Mouse (Mus musculus) CD4-positive, CD25-positive, alpha-beta regulatory T cell, adult 4 months (primary cell): ENCODE measurements around the gene Fdx1l. TPM values are rescaled to one million over a fixed set of nuclear protein-coding genes. Genes with fewer than 3 reads are reported as not detected.

Experiments
- ATAC-seq: one replicate; pipeline ENCODE4 v1.8.0; 2017
- polyA plus RNA-seq, 2 experiments: library from polyadenylated mRNA; unstranded; fragments of 100-300 nt; shearing (Covaris generic); gene quantifications; one replicate each; pipeline ENCODE4 v1.2.1; 2017

Gene Fdx1l
- polyA plus RNA-seq, 2 experiments from 2014 or later: 13.9 to 16.5 TPM

DNA sequence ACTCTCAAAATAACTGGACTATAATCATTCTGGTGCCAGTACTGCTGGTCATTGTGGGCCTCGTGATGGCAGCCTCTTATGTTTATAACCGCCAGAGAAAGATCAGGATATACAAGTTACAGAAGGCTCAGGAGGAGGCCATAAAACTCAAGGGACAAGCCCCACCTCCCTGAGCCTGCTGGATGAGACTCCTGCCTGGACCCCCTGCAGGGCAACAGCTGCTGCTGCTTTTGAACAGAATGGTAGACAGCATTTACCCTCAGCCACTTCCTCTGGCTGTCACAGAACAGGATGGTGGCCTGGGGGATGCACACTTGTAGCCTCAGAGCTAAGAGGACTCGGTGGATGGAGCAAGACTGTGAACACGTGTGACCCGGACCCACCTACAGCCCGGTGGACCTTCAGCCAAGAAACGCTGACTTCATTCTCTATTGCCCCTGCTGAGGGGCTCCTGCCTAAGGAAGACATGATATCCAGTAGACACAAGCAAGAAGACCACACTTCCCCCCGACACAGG, 45.6 kb downstream of the Fdx1l start:
- ATAC-seq: no peak

DNA sequence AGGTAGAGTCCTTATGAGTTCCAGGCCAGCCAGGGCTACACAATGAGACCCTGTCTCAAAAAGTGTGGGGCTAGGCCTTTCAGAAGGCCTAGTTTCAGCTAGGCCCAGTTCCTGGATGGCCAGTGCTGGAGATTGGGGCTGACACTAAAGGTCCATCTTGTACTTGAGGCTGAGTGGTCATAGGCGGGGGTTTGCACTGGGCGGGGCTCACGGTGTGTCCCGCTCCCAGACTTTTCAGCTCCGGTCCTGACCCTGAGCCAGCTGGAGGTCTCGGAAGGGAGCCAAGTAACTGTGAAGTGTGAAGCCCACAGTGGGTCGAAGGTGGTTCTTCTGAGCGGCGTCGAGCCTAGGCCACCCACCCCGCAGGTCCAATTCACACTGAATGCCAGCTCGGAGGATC, 46.6 kb downstream of the Fdx1l start:
- no peak for ATAC-seq

DNA sequence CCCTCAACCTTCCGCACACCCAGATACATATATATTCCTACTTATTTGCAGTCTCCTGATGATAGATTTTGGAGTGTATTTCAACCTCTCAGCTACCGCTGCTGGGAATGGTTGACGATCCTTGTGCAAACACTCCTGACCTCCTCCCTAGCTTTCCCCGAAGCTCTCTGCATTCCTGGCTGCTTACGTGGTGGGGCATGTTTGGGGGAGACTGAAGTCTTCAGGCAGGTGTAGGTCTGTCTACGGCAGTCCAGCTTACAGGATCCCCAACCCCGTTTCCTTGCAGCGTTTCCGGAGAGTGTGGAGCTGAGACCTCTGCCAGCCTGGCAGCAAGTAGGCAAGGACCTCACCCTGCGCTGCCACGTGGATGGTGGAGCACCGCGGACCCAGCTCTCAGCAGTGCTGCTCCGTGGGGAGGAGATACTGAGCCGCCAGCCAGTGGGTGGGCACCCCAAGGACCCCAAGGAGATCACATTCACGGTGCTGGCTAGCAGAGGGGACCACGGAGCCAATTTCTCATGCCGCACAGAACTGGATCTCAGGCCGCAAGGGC, 48.1 kb downstream of the Fdx1l start:
- ATAC-seq: no peak

DNA sequence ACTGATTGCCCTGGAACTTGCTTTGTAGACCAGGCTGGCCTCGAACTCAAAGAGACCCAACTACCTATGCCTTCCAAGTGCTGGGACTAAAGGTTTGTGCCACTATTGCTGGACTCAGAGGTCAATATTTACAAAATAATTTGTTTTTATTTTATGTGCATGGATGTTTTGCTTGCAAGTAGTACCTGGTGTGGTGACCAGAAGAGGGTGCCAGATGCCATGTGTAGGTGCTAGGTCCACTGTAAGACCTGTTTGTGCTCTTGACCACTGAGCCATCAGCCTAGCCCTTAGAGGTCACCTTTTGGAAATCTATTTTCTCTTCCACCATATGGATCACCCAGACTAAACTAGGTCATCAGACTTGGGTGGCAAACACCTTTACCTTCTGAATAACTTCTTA, 50.7 kb downstream of the Fdx1l start:
- ATAC-seq: no peak

DNA sequence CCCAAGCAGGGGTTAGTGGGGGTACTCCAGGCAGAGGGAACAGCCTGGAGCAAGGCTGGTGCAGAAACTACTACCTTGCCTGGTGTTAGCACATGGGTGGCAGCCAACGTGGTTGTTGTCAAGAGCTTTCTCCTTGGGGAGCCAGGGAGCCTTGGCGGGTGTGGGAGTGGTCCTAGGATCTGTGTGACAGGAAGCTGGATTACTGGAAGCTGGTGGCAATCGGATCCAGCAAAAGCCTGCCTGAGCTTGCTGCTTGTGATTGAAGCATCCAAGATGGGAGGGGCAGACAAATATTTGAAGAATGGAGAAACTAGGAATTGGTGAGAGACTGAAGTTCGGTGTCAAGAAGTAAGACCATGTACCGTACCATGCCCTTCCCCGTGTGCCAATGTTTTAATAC, 51.1 kb downstream of the Fdx1l start:
- no peak for ATAC-seq

DNA sequence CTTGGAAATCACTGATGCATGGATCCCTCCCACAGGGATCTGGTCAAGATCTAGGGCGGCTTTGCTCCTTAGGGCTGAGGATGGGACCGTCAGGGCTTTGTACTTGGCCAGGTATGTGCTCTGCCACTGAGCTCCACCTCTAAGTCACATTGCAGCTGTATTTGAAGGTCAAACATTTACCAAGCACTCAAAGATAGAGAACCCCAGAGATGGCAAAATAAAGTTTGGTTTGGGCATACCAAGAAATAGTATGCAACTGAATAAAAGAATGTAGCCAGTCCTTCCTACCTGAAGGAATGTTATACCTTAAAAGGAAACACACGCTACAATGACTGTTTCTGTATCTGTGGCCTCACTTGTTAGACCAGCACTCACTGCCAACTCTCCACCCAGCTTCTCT, 52.1 kb downstream of the Fdx1l start:
- no peak for ATAC-seq

DNA sequence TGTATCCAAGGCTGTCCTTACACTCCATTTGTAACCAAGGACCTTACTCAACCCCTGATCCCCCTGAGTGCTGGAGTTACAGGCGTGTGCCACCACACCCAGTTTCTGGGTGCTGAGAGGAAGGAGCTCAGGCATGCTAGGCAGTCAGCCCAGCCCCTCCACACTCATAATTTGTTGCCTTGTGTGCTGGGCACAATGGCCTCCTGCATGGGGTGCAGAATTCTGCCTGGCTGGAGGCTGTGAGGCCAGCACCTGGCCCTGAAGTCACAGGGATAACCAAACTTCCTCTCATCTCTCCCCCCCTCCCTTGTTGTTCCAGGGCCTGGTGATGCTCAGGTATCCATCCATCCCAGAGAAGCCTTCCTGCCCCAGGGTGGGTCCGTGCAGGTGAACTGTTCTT, 54.8 kb downstream of the Fdx1l start:
- no peak for ATAC-seq

Other genes starting within 250 kb of the Fdx1l start
- gene A230050P20Rik, start 205.0 kb downstream of the Fdx1l start, polyA plus RNA-seq: 10 to 100 TPM; 13.8 to 24.3 TPM
- gene Angptl6, start 193.9 kb downstream of the Fdx1l start, polyA plus RNA-seq: 1 to 10 TPM in 1 of 2 experiments, under 1 TPM in 1; 0.43 to 1.1 TPM
- 10 to 100 TPM; 24.1 to 36.4 TPM for gene Ppan, start 185.4 kb downstream of the Fdx1l start, polyA plus RNA-seq
- 100 to 1,000 TPM; 200 to 213 TPM for gene Eif3g, start 175.0 kb downstream of the Fdx1l start, polyA plus RNA-seq
- 10 to 100 TPM; 43.0 to 75.2 TPM for gene Dnmt1, start 113.7 kb downstream of the Fdx1l start, polyA plus RNA-seq
- 1 to 10 TPM; 3.2 to 5.6 TPM for gene S1pr2, start 96.8 kb downstream of the Fdx1l start, polyA plus RNA-seq
- gene Mrpl4, start 70.9 kb downstream of the Fdx1l start, polyA plus RNA-seq: 100 to 1,000 TPM in 1 of 2 experiments, 10 to 100 TPM in 1; 94.9 to 122 TPM
- 100 to 1,000 TPM in 1 of 2 experiments, 10 to 100 TPM in 1; 66.8 to 106 TPM for gene Icam1, start 57.6 kb downstream of the Fdx1l start, polyA plus RNA-seq
- gene Icam4, start 44.2 kb downstream of the Fdx1l start, polyA plus RNA-seq: 1 to 10 TPM; 2.7 to 3.5 TPM
- gene Icam5, start 41.5 kb downstream of the Fdx1l start, polyA plus RNA-seq: under 1 TPM in 1 of 2 experiments, not detected in 1; 0.20 TPM
- 1 to 10 TPM in 1 of 2 experiments, not detected in 1; 1.4 TPM for gene Zglp1, start 6.5 kb downstream of the Fdx1l start, polyA plus RNA-seq
- under 1 TPM in 1 of 2 experiments, not detected in 1; 0.75 TPM for gene Gm49373, start 518 bp downstream of the Fdx1l start, polyA plus RNA-seq
- 1 to 10 TPM in 1 of 2 experiments, under 1 TPM in 1; 0.20 to 2.9 TPM for gene Gm38431, start 18.4 kb upstream of the Fdx1l start, polyA plus RNA-seq
- 10 to 100 TPM; 18.5 to 21.1 TPM for gene Raver1, start 18.4 kb upstream of the Fdx1l start, polyA plus RNA-seq
- 10 to 100 TPM; 35.2 to 77.5 TPM for gene Tyk2, start 57.6 kb upstream of the Fdx1l start, polyA plus RNA-seq
- gene Cdc37, start 76.4 kb upstream of the Fdx1l start, polyA plus RNA-seq: 100 to 1,000 TPM; 100 to 115 TPM
- 1 to 10 TPM in 1 of 2 experiments, under 1 TPM in 1; 0.67 to 1.3 TPM for gene Pde4a, start 92.1 kb upstream of the Fdx1l start, polyA plus RNA-seq
- 10 to 100 TPM; 20.1 to 43.4 TPM for gene Keap1, start 165.7 kb upstream of the Fdx1l start, polyA plus RNA-seq
- under 1 TPM in 1 of 2 experiments, not detected in 1; 0.12 TPM for gene S1pr5, start 174.8 kb upstream of the Fdx1l start, polyA plus RNA-seq
- 10 to 100 TPM; 25.3 to 29.8 TPM for gene Atg4d, start 191.7 kb upstream of the Fdx1l start, polyA plus RNA-seq
- gene Kri1, start 214.4 kb upstream of the Fdx1l start, polyA plus RNA-seq: 10 to 100 TPM; 25.2 to 45.3 TPM
- gene Cdkn2d, start 217.8 kb upstream of the Fdx1l start, polyA plus RNA-seq: 100 to 1,000 TPM; 124 to 126 TPM
- 1 to 10 TPM; 2.4 to 2.9 TPM for gene Ap1m2, start 238.7 kb upstream of the Fdx1l start, polyA plus RNA-seq
- gene Slc44a2, start 247.1 kb upstream of the Fdx1l start, polyA plus RNA-seq: 100 to 1,000 TPM; 242 to 364 TPM